Mouse (Mus musculus) intestine, embryonic 15.5 days (tissue): ENCODE measurements around the gene Gpsm3. TPM values are rescaled to one million over a fixed set of nuclear protein-coding genes. Genes with fewer than 3 reads are reported as not detected.
A peak's percentile ranks its signal among the peaks of the same experiment; 100 is the strongest.

Experiments
- ATAC-seq: fragments of 200-750 bp; cut with Nextera tagmentation; 2 replicates; pipeline ENCODE4 v1.8.0; 2017; ENCODE audit warnings: moderate TSS enrichment, moderate library complexity
- H3K27ac ChIP-seq: fragments of 300-500 bp; sonication (generic); 2 replicates; pipeline ENCODE4 v1.5.1; 2015; ENCODE audit warnings: mild to moderate bottlenecking, inconsistent platforms
- H3K27me3 ChIP-seq: fragments of 300-500 bp; sonication (generic); replicated peaks from 2 replicates; pipeline ENCODE4 v1.6.1; 2015; ENCODE audit warnings: inconsistent platforms
- H3K36me3 ChIP-seq: fragments of 300-500 bp; sonication (generic); 2 replicates; pipeline ENCODE4 v1.6.1; 2015; ENCODE audit warnings: inconsistent platforms
- H3K4me1 ChIP-seq: fragments of 300-500 bp; sonication (generic); replicated peaks from 2 replicates; pipeline ENCODE4 v1.6.1; 2015; ENCODE audit warnings: inconsistent platforms
- H3K4me2 ChIP-seq: fragments of 300-500 bp; sonication (generic); replicated peaks from 2 replicates; pipeline ENCODE4 v1.6.1; 2015; ENCODE audit warnings: mild to moderate bottlenecking, inconsistent platforms
- H3K4me3 ChIP-seq: fragments of 300-500 bp; sonication (generic); replicated peaks from 2 replicates; pipeline ENCODE4 v1.5.1; 2015; ENCODE audit warnings: inconsistent platforms
- H3K9ac ChIP-seq: fragments of 300-500 bp; sonication (generic); 2 replicates; pipeline ENCODE4 v1.6.1; 2015; ENCODE audit warnings: inconsistent platforms
- H3K9me3 ChIP-seq: fragments of 300-500 bp; sonication (generic); 2 replicates; pipeline ENCODE4 v1.6.1; 2016; ENCODE audit warnings: inconsistent platforms
- WGBS: fragments of 180-500 bp; shearing (Covaris S2); methylation state at CpG from one replicate; pipeline ENCODE4 v1.1.7; 2015; 5-methylcytosine and 5-hydroxymethylcytosine counted together
- polyA plus RNA-seq: library from polyadenylated mRNA; unstranded; fragments of >200 nt; fragmentation: Nextera tagmentation; extraction: Ambion mirVana; gene quantifications from 2 replicates; pipeline ENCODE4 v1.2.1, GENCODE M21; 2015

The Gpsm3 gene
- polyA plus RNA-seq, 1 experiment from 2014 or later: 10.1 TPM

GRCm38 (mm10) chr17:34606186-34607039, 16.8 kb downstream of the Gpsm3 start:
- no peaks in the 10 kb centered on the region for H3K9me3 ChIP-seq
- peaks cover 14% of the 10 kb centered on the region for H3K36me3 ChIP-seq
- 12% methylated on average over 32 of the region's 32 CpGs for WGBS

DNA sequence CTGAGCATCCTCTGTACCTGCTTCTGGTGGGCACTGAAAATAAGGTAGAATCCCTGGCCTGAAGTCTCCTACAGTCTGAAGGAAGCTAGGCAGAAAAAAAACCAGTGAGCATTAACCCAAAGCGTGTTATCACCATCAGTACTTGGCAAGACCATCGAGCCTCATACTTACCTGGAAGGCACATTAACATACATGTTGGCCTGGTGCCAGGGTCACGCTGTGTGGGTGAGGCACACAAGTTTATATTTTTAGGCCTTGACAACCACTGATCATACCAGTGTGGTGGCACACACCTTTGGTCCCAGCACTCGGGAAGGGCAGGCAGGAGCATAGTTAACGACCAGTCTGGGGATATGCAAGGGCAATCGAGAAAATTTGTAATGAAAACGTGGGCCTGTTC, 18.4 kb downstream of the Gpsm3 start:
- no peak for ATAC-seq
- H3K9ac ChIP-seq: no peak overlapping the region

More at GRCm38 (mm10) chr17:34606186-34607039, 16.8 kb downstream of the Gpsm3 start:
- Histone ChIP-seq H3K4me1 (peaks cover 39% of the 10 kb centered on the region), H3K4me3 (peak overlapping the region; percentile 88), H3K27ac (peak overlapping the region; percentile 91), H3K4me2 (peak overlapping the region; percentile 91), H3K9ac (peak overlapping the region; percentile 95), H3K27me3 (no peaks in the 10 kb centered on the region)
- ATAC-seq: no peak; the same call in 1 of the 2 replicates

DNA sequence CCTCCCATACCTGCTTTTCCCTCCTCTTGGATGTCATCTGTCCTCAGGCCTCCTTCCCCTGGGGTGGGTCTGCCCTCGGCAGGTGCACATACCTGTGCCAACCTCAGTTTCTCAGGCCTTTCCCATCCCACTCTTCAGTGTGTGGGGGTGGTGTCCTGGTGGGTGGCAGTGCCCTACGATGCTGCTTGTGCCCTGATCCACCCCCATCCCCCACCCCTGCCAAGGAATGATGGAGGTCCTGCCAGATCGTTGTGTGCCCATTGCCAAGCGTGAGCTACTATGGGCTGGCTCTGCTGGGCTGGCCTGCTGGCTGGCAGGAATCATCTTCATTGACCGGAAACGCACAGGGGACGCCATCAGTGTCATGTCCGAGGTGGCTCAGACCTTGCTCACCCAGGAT, 21.4 kb downstream of the Gpsm3 start:
- ATAC-seq: no peak
- peaks cover 21% of the 10 kb centered on the region for H3K4me1 ChIP-seq
- 93% methylated on average over 8 of the region's 8 CpGs for WGBS

More for the DNA sequence above, 18.4 kb downstream of the Gpsm3 start:
- Histone ChIP-seq H3K4me1 (peaks cover 29% of the 10 kb centered on the region), H3K27ac (no peak overlapping the region), H3K4me2 (no peak overlapping the region), H3K4me3 (no peak overlapping the region), H3K9me3 (no peaks in the 10 kb centered on the region), H3K36me3 (peaks cover 24% of the 10 kb centered on the region), H3K27me3 (no peaks in the 10 kb centered on the region)
- 78% methylated on average over 7 of the region's 7 CpGs for WGBS

GRCm38 (mm10) chr17:34613054-34613645, 23.5 kb downstream of the Gpsm3 start:
- Histone ChIP-seq H3K4me2 (no peak overlapping the region), H3K9ac (no peak overlapping the region), H3K4me3 (no peak overlapping the region), H3K36me3 (peaks cover 42% of the 10 kb centered on the region), H3K4me1 (0 out of 2 replicates have a peak, but pooled peaks cover 6% of the 10 kb centered on the region), H3K27ac (no peak overlapping the region), H3K9me3 (no peaks in the 10 kb centered on the region), H3K27me3 (no peaks in the 10 kb centered on the region)
- WGBS: 87% methylated on average over 11 of the region's 11 CpGs
- ATAC-seq: no peak

More for the DNA sequence above, 21.4 kb downstream of the Gpsm3 start:
- H3K9ac ChIP-seq: no peak overlapping the region
- H3K27ac ChIP-seq: no peak overlapping the region
- H3K4me2 ChIP-seq: no peak overlapping the region
- peaks cover 42% of the 10 kb centered on the region for H3K36me3 ChIP-seq
- no peak overlapping the region for H3K4me3 ChIP-seq
- no peaks in the 10 kb centered on the region for H3K9me3 ChIP-seq
- no peaks in the 10 kb centered on the region for H3K27me3 ChIP-seq

DNA sequence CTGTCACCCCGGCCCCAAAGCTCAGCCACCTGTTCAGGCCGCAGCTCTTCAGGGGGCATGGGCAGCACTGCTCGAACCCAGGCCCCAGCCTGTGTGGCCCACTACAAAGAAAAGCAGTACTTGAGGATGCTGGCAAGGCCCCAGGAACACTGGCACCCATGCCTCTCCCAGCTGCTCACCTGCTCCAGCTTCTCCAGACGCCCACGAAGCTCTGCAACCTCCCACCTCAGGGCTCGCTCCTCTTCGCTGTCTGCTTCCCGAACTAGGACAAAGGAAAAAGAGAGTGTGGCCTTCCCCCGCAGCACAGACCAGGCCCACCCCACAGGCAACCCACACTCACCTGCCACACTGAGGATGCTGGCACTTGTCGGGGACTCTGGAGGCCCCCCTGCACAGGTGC, 24.2 kb downstream of the Gpsm3 start:
- H3K4me1 ChIP-seq: 0 out of 2 replicates have a peak, but pooled peaks cover 2% of the 10 kb centered on the region
- no peak overlapping the region for H3K27ac ChIP-seq
- 93% methylated on average over 10 of the region's 10 CpGs for WGBS
- no peaks in the 10 kb centered on the region for H3K9me3 ChIP-seq
- no peak overlapping the region for H3K4me3 ChIP-seq
- no peak overlapping the region for H3K9ac ChIP-seq
- no peaks in the 10 kb centered on the region for H3K27me3 ChIP-seq
- peaks cover 42% of the 10 kb centered on the region for H3K36me3 ChIP-seq
- ATAC-seq: no peak
- no peak overlapping the region for H3K4me2 ChIP-seq

DNA sequence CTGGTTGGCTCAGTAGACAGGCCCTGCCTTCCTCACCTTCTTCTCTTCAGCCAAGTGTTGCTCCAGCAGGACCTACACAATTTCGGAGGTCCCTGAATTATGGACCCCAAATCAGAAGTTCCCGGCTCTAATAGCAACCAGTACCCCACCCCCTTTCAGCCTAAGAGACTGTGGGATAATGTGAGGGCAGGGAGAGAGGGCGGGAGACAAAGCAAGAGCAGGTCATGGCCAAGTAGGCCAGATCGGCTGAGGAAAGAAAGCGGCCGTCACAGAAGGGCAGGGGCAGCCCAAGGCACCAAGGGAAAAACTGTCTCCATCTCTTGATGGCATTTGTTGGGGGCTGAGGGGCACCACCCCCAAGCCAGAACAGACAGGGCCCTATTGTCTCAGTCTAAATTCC, 26.3 kb downstream of the Gpsm3 start, which contains the start of gene Egfl8:
TSS of gene Egfl8 (minus strand) at position 101 of the 400 bp plus-strand sequence.
- no peaks in the 10 kb centered on the region for H3K9me3 ChIP-seq

DNA sequence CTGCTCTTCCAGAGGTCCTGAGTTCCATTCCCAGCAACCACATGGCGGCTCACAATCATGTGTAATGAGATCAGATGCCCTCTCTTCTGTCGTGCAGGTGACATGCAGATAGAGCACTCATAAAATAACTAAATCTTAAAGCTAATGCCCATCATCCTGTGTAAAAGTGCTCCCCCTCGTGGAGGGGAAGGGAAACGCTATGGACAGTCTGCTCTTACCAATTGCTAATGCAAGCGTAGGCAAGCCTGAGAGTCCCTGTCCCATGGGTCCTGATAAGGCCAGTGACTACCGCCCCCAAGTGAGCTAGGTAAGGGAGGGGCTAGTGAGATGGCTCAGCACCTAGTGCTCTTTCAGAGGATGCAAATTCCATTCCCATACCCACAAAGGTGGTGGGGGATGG, 29.4 kb downstream of the Gpsm3 start:
- no peak overlapping the region for H3K27ac ChIP-seq
- no peak overlapping the region for H3K4me2 ChIP-seq
- no peaks in the 10 kb centered on the region for H3K27me3 ChIP-seq
- no peaks in the 10 kb centered on the region for H3K9me3 ChIP-seq
- no peak overlapping the region for H3K4me3 ChIP-seq
- no peak overlapping the region for H3K9ac ChIP-seq
- peaks cover 27% of the 10 kb centered on the region for H3K36me3 ChIP-seq
- peak; percentile 37 for ATAC-seq
- 0 out of 2 replicates have a peak, but pooled peaks cover 2% of the 10 kb centered on the region for H3K4me1 ChIP-seq
- 20% methylated on average over 6 of the region's 6 CpGs for WGBS

More for the DNA sequence above, 26.3 kb downstream of the Gpsm3 start, which contains the start of gene Egfl8:
- Histone ChIP-seq H3K9ac (no peak within 1 kb of the TSS), H3K27ac (no peak within 1 kb of the TSS), H3K4me1 (0 out of 2 replicates have a peak, but pooled peaks cover 2% of the 10 kb centered on the region), H3K36me3 (peaks cover 38% of the 10 kb centered on the region), H3K27me3 (no peaks in the 10 kb centered on the region), H3K4me2 (no peak within 1 kb of the TSS), H3K4me3 (no peak within 1 kb of the TSS)
- WGBS: 78% methylated on average over 6 of the region's 6 CpGs
- ATAC-seq: no peak

DNA sequence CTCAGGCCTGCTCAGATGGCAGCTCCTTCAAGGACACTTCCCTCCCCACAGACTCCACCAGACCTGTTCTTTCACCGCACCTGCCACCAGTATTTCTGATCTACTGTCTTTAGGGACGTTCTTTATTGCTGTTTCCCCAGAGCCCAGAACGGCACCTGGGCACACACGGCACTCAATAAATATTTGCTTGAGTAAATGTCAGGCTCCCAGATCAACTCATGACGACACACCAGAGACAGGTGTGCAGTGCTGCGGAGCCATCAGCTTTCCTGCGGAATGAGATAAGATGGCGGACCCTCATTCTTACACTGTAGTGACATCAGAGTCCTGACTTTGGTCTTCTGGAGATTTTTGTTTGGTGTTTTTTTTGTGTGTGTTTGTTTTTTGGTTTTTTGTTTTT, 31.4 kb downstream of the Gpsm3 start:
- peaks cover 21% of the 10 kb centered on the region for H3K36me3 ChIP-seq
- WGBS: 67% methylated on average over 8 of the region's 8 CpGs
- H3K4me2 ChIP-seq: no peak overlapping the region
- no peaks in the 10 kb centered on the region for H3K27me3 ChIP-seq
- H3K4me3 ChIP-seq: no peak overlapping the region
- 0 out of 2 replicates have a peak, but pooled peaks have one; percentile 21 for ATAC-seq
- H3K9me3 ChIP-seq: no peaks in the 10 kb centered on the region
- peak overlapping the region; percentile 20; the same call in 1 of the 2 replicates for H3K27ac ChIP-seq
- peaks cover 3% of the 10 kb centered on the region for H3K4me1 ChIP-seq
- no peak overlapping the region for H3K9ac ChIP-seq

- WGBS: 84% methylated on average over 9 of the region's 9 CpGs
- H3K9me3 ChIP-seq: no peaks in the 10 kb centered on the region
- H3K4me3 ChIP-seq: no peak overlapping the region
- no peak for ATAC-seq
- H3K27me3 ChIP-seq: no peaks in the 10 kb centered on the region
- peaks cover 11% of the 10 kb centered on the region for H3K4me1 ChIP-seq
- peaks cover 21% of the 10 kb centered on the region; the same call in 1 of the 2 replicates for H3K36me3 ChIP-seq
- H3K9ac ChIP-seq: no peak overlapping the region
- H3K4me2 ChIP-seq: no peak overlapping the region
- no peak overlapping the region for H3K27ac ChIP-seq
These were observed 33.6 kb downstream of the Gpsm3 start for GRCm38 (mm10) chr17:34623161-34623560.

DNA sequence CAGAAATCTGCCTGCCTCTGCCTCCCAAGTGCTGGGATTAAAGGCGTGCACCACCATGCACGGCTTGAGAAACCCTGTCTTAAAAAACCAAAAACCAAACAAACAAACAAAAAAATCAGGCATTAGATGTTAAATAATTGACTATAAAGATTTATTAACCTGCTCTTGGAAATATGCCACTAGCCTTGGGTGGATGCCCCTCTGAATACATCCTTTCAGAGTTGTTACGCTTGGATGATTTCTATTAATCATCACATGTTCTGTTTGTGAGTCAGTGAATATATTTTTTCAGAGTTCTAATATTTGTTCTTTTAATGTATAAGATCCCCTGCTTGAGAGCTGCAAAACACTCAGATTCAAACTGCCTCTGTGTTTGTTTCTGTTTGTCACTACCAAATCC, 35.4 kb downstream of the Gpsm3 start:
- no peaks in the 10 kb centered on the region for H3K9me3 ChIP-seq
- 92% methylated on average over 3 of the region's 3 CpGs for WGBS
- no peak overlapping the region for H3K9ac ChIP-seq
- no peak overlapping the region for H3K4me2 ChIP-seq
- H3K4me3 ChIP-seq: no peak overlapping the region
- H3K27ac ChIP-seq: no peak overlapping the region
- H3K27me3 ChIP-seq: peaks cover 3% of the 10 kb centered on the region
- peaks cover 21% of the 10 kb centered on the region; the same call in 1 of the 2 replicates for H3K36me3 ChIP-seq
- H3K4me1 ChIP-seq: peaks cover 20% of the 10 kb centered on the region
- ATAC-seq: no peak

DNA sequence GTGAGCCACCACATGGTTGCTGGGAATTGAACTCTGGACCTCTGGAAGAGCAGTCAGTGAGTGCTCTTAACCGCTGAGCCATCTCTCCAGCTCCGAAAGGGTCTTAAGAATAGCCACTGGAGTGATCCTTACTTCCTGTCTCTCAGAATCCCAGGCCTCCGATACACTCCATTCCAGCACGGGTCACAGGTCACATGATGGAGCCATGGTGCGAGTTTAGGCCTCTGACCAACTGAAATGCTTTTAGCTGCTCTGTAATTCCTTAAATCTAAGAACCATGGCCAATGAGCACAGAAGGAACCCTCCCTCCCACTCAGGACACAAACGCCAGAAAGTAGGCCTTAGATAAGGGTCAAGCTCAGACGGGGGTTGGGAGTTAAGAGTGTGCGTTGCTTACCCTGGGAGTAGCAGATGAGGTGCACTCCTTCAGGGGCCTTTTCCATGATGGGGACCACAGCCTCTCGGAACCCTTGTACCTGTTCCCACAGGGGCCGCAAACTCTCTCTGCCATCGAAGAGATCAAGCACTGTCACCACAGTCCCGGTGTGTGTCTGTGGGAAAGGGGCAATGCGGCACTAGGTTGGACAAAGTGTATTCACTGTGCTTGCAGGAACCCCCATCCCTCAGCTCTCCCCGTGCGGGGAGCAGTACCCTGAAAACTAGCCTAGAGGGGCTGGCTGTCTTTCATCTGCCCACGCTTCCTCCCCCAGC, 36.6 kb downstream of the Gpsm3 start:
- peak overlapping the region; percentile 66 for H3K9ac ChIP-seq
- peak overlapping the region; percentile 69 for H3K4me3 ChIP-seq
- ATAC-seq: no peak
- 54% methylated on average over 16 of the region's 16 CpGs for WGBS
- H3K9me3 ChIP-seq: no peaks in the 10 kb centered on the region
- H3K4me1 ChIP-seq: peaks cover 31% of the 10 kb centered on the region
- H3K27ac ChIP-seq: peak overlapping the region; percentile 96
- H3K36me3 ChIP-seq: peaks cover 20% of the 10 kb centered on the region; the same call in 1 of the 2 replicates
- peak overlapping the region; percentile 92 for H3K4me2 ChIP-seq
- H3K27me3 ChIP-seq: peaks cover 15% of the 10 kb centered on the region

DNA sequence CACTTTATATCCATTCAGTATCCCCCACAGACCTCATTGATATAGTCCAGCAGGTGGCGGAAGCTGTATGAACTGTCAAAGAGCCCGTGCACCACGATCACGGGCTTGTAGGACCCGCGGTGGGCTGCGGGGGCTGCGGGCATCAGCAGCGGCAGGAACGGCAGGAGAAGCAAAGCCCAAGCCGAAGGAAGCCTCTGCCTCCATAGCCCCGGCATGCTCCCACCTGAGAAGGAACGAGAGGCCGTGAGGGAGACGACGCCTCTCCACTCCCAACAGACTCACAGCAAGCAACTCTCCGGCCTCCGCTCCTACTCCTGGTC, 37.1 kb downstream of the Gpsm3 start:
- H3K27ac ChIP-seq: peak overlapping the region; percentile 96
- peaks cover 20% of the 10 kb centered on the region for H3K27me3 ChIP-seq
- peaks cover 36% of the 10 kb centered on the region for H3K4me1 ChIP-seq
- H3K9me3 ChIP-seq: no peaks in the 10 kb centered on the region
- peak overlapping the region; percentile 92 for H3K4me2 ChIP-seq
- WGBS: under 1% methylated on average over 18 of the region's 18 CpGs
- peak overlapping the region; percentile 66 for H3K9ac ChIP-seq
- H3K4me3 ChIP-seq: peak overlapping the region; percentile 69
- H3K36me3 ChIP-seq: peaks cover 18% of the 10 kb centered on the region; the same call in 1 of the 2 replicates
- ATAC-seq: peak; percentile 26; the same call in 1 of the 2 replicates
